Comparison of ENCODE assay signal across 8 mouse cellular contexts in the genomic region with DNA sequence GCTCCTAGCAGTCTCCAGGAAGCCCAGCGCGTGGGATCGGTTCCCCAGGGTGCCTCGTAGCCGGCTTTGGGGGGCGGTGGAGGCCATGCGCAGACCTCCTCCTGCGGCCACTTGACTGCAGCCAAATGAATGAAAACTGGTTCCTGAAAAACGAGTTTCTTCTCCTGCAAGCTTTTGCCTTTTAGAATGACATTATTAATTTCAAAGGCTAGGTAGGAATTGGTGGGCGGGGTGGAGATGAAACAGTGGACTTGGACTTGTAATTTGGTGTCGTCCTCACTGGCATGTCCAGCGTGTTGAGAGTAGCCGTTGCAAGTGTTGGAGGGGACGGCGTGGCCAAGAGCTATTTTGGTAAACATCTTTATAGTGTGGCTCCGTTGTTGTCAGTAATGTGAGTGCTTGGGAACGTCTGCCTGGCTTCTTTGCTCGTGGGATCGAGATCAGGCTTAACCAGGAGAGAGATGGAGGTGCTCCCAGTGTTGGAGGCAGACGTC. TPM values are rescaled to one million over a fixed set of nuclear protein-coding genes. Genes with fewer than 3 reads are reported as not detected.
A peak's percentile ranks its signal among the peaks of the same experiment; 100 is the strongest.
DNase-seq lines count a peak whose midpoint lies in the region; ATAC-seq and TF ChIP-seq lines count a peak whose summit lies in the region.

No protein-coding gene starts in this region.

- H3K9ac ChIP-seq in forebrain, embryonic 14.5 days (ENCODE audit: low read length) = peak overlapping the region; percentile 98
- peak overlapping the region; percentile 85 for H3K9ac ChIP-seq in liver, embryonic 11.5 days (ENCODE audit: low read depth, low read length)

- ATAC-seq in forebrain, embryonic 14.5 days = no peak
- ATAC-seq in liver, embryonic 11.5 days (replicated peaks; ENCODE audit: low FRiP score) = no peak

- no peak for DNase-seq in testis, postnatal 14 days (ENCODE audit: low spot score)
- DNase-seq in forebrain, embryonic 14.5 days (ENCODE audit: low spot score) = peak; percentile 33
- DNase-seq in liver, embryonic 11.5 days (ENCODE audit: low spot score) = no peak
- DNase-seq in testis, postnatal 10 days (ENCODE audit: low spot score) = peak; percentile 43
- DNase-seq in adrenal gland, postnatal 4 days (ENCODE audit: low spot score in 2 of 2) = no peak
- DNase-seq in retina, postnatal 1 day = no peak
- DNase-seq in urinary bladder, postnatal 25 days (ENCODE audit: low spot score) = no peak

- H3K27ac ChIP-seq in testis, adult 2 months (ENCODE audit: control insufficient read depth, insufficient read depth, low read depth, low read length) = peak overlapping the region; percentile 72
- H3K27ac ChIP-seq in forebrain, embryonic 14.5 days (ENCODE audit: low read depth, low read length) = peak overlapping the region; percentile 100
- H3K27ac ChIP-seq in liver, embryonic 11.5 days (ENCODE audit: low read depth, low read length) = no peak overlapping the region

- no peaks in the 10 kb centered on the region for H3K27me3 ChIP-seq in testis, adult 2 months (ENCODE audit: control insufficient read depth, insufficient read depth, low read length)
- H3K27me3 ChIP-seq in forebrain, embryonic 14.5 days (replicated peaks; ENCODE audit: control insufficient read depth, insufficient read depth, low read length) = no peaks in the 10 kb centered on the region
- 0 out of 2 replicates have a peak, but pooled peaks cover 5% of the 10 kb centered on the region for H3K27me3 ChIP-seq in liver, embryonic 11.5 days (replicated peaks; ENCODE audit: control insufficient read depth, insufficient read depth, low read length)

- H3K36me3 ChIP-seq in testis, adult 2 months (ENCODE audit: control insufficient read depth, insufficient read depth, low read length) = no peaks in the 10 kb centered on the region
- H3K36me3 ChIP-seq in forebrain, embryonic 14.5 days (ENCODE audit: control insufficient read depth, insufficient read depth, low read length) = peaks cover 20% of the 10 kb centered on the region
- peaks cover 16% of the 10 kb centered on the region; the same call in 1 of the 2 replicates for H3K36me3 ChIP-seq in liver, embryonic 11.5 days (ENCODE audit: control insufficient read depth, insufficient read depth, low read length)

- WGBS in forebrain, embryonic 14.5 days = under 1% methylated on average over 20 of the region's 20 CpGs
- 2% methylated on average over 20 of the region's 20 CpGs for WGBS in liver, embryonic 11.5 days

- no peak for TF ChIP-seq CTCF in testis, adult 2 months (IDR thresholded peaks at IDR 0.05; ENCODE audit: control insufficient read depth, insufficient read depth, insufficient replicate concordance, low read depth, low read length)

- no peak for TF ChIP-seq POLR2A in testis, adult 2 months (IDR thresholded peaks at IDR 0.05; ENCODE audit: control insufficient read depth, low read depth, low read length)

- peaks cover 21% of the 10 kb centered on the region for H3K4me1 ChIP-seq in testis, adult 2 months (ENCODE audit: control insufficient read depth, insufficient read depth, low read length)
- peaks cover 42% of the 10 kb centered on the region for H3K4me1 ChIP-seq in forebrain, embryonic 14.5 days (ENCODE audit: control insufficient read depth, insufficient read depth, low read length)
- peaks cover 26% of the 10 kb centered on the region for H3K4me1 ChIP-seq in liver, embryonic 11.5 days (replicated peaks; ENCODE audit: control insufficient read depth, insufficient read depth, low read length)

- H3K9me3 ChIP-seq in forebrain, embryonic 14.5 days (replicated peaks; ENCODE audit: control insufficient read depth, low read length) = no peaks in the 10 kb centered on the region
- H3K9me3 ChIP-seq in liver, embryonic 11.5 days (ENCODE audit: control insufficient read depth, low read length) = no peaks in the 10 kb centered on the region

- H3K4me2 ChIP-seq in forebrain, embryonic 14.5 days (ENCODE audit: low read length) = peak overlapping the region; percentile 96
- H3K4me2 ChIP-seq in liver, embryonic 11.5 days = peak overlapping the region; percentile 97

- H3K4me3 ChIP-seq in testis, adult 2 months (ENCODE audit: control insufficient read depth, low read depth, low read length) = peak overlapping the region; percentile 84
- H3K4me3 ChIP-seq in forebrain, embryonic 14.5 days (ENCODE audit: low read depth, low read length) = peak overlapping the region; percentile 94
- peak overlapping the region; percentile 75 for H3K4me3 ChIP-seq in liver, embryonic 11.5 days (ENCODE audit: low read depth, low read length)

RNA-seq across cellular contexts. Expression of gene Enc1, which starts 0.9 kb away (rescaled TPM):
- 6.0 and 8.5 TPM in 2 replicates for polyA plus RNA-seq in testis, adult 2 months (2012; rRNA removed)
- 89.5 and 96.5 TPM in 2 replicates for polyA plus RNA-seq in forebrain, embryonic 14.5 days (2014; fragmentation: Nextera tagmentation; extraction: Ambion mirVana)
- 1.9 and 2.2 TPM in 2 replicates for polyA plus RNA-seq in liver, embryonic 11.5 days (2014; fragmentation: Nextera tagmentation; extraction: Ambion mirVana)
- total RNA-seq in adrenal gland, postnatal 4 days (2021) = 10 to 100 TPM; 12.8 to 12.9 TPM

RNA-seq across cellular contexts. Expression of gene Hexb, which starts 43.7 kb away (rescaled TPM):
- 3.7 and 6.3 TPM in 2 replicates for polyA plus RNA-seq in testis, adult 2 months (2012; rRNA removed)
- 38.0 and 41.9 TPM in 2 replicates for polyA plus RNA-seq in forebrain, embryonic 14.5 days (2014; fragmentation: Nextera tagmentation; extraction: Ambion mirVana)
- 20.6 and 21.8 TPM in 2 replicates for polyA plus RNA-seq in liver, embryonic 11.5 days (2014; fragmentation: Nextera tagmentation; extraction: Ambion mirVana)
- 10 to 100 TPM; 30.8 to 38.7 TPM for total RNA-seq in adrenal gland, postnatal 4 days (2021)

Comparison
In these comparisons a context has a peak if more than half of its experiments do, and no peak if none do; other contexts are left out.
1. DNase-seq: peak in forebrain, embryonic 14.5 days (single experiment) and testis, postnatal 10 days (single experiment); none in testis, postnatal 14 days (single experiment), liver, embryonic 11.5 days (single experiment), adrenal gland, postnatal 4 days (0 of 2), retina, postnatal 1 day (single experiment) and urinary bladder, postnatal 25 days (single experiment).
2. Peak in every context shown above with its lines, with median percentiles within 50 percentile points of each other: H3K4me3 ChIP-seq.